Mouse (Mus musculus) gastrocnemius, postnatal 10 days (tissue): ENCODE measurements around the gene Btbd9. TPM values are rescaled to one million over a fixed set of nuclear protein-coding genes. Genes with fewer than 3 reads are reported as not detected.

Source experiments
- DNase-seq: peaks from one replicate; pipeline ENCODE4 v3.0.0; 2021; ENCODE audit warnings: mixed read lengths
- total RNA-seq, 2 experiments: library from RNA; stranded (reverse); gene quantifications; 2 replicates each; pipeline ENCODE4 v1.2.3; 2021

The Btbd9 gene
- total RNA-seq, 2 experiments from 2014 or later = 16.7 to 20.1 TPM

- no peak for DNase-seq
Observed at GRCm38 (mm10) chr17:30278596-30279378, 297.5 kb downstream of the Btbd9 start.

- no peak for DNase-seq
Observed at GRCm38 (mm10) chr17:30276477-30276876, 299.8 kb downstream of the Btbd9 start.

- DNase-seq = no peak
Observed at GRCm38 (mm10) chr17:30272769-30273168, 303.5 kb downstream of the Btbd9 start.

- no peak for DNase-seq
Observed at GRCm38 (mm10) chr17:30269136-30270063, 306.9 kb downstream of the Btbd9 start.

- no peak for DNase-seq
Observed at GRCm38 (mm10) chr17:30268456-30268855, 307.8 kb downstream of the Btbd9 start.

- no peak for DNase-seq
Observed at GRCm38 (mm10) chr17:30267432-30267973, 308.8 kb downstream of the Btbd9 start.

- DNase-seq = no peak
Observed at GRCm38 (mm10) chr17:30263535-30263934, 312.8 kb downstream of the Btbd9 start.

- DNase-seq = no peak
Observed at GRCm38 (mm10) chr17:30262943-30263342, 313.3 kb downstream of the Btbd9 start.

- no peak for DNase-seq
Observed at GRCm38 (mm10) chr17:30262440-30262839, 313.8 kb downstream of the Btbd9 start.

GRCm38 (mm10) chr17:30261983-30262340, 314.3 kb downstream of the Btbd9 start:
- DNase-seq = no peak

- no peak for DNase-seq
Observed at GRCm38 (mm10) chr17:30261307-30261982, 314.8 kb downstream of the Btbd9 start.

- no peak for DNase-seq
Observed at GRCm38 (mm10) chr17:30260641-30261306, 315.5 kb downstream of the Btbd9 start.

- no peak for DNase-seq
Observed at GRCm38 (mm10) chr17:30259938-30260337, 316.4 kb downstream of the Btbd9 start.

- DNase-seq = no peak
Observed at GRCm38 (mm10) chr17:30258480-30258879, 317.8 kb downstream of the Btbd9 start.

- DNase-seq = no peak
Observed at GRCm38 (mm10) chr17:30255928-30256560, 320.2 kb downstream of the Btbd9 start.

- no peak for DNase-seq
Observed at GRCm38 (mm10) chr17:30253924-30254323, 322.4 kb downstream of the Btbd9 start.

- no peak for DNase-seq
Observed at GRCm38 (mm10) chr17:30253028-30253427, 323.3 kb downstream of the Btbd9 start.

GRCm38 (mm10) chr17:30245308-30245706, 331.0 kb downstream of the Btbd9 start:
- no peak for DNase-seq

GRCm38 (mm10) chr17:30244651-30245307, 331.5 kb downstream of the Btbd9 start:
- no peak for DNase-seq

GRCm38 (mm10) chr17:30243540-30243939, 332.7 kb downstream of the Btbd9 start:
- no peak for DNase-seq

- no peak for DNase-seq
Observed at GRCm38 (mm10) chr17:30242647-30243046, 333.6 kb downstream of the Btbd9 start.
